Mouse (Mus musculus): Measurements from ENCODE around the gene Atp6v0d1. TPM values are rescaled to one million over a fixed set of nuclear protein-coding genes. Genes with fewer than 3 reads are reported as not detected.
A peak's percentile ranks its signal among the peaks of the same experiment; 100 is the strongest.
"Not testable (repeated sequence)": the region's sequence is repeated elsewhere in the genome, so short reads cannot be mapped to it uniquely, and the experiment has no call there.

Gene Atp6v0d1
- polyA plus RNA-seq, 1 experiment from 2014 or later = 52.7 TPM

DNA sequence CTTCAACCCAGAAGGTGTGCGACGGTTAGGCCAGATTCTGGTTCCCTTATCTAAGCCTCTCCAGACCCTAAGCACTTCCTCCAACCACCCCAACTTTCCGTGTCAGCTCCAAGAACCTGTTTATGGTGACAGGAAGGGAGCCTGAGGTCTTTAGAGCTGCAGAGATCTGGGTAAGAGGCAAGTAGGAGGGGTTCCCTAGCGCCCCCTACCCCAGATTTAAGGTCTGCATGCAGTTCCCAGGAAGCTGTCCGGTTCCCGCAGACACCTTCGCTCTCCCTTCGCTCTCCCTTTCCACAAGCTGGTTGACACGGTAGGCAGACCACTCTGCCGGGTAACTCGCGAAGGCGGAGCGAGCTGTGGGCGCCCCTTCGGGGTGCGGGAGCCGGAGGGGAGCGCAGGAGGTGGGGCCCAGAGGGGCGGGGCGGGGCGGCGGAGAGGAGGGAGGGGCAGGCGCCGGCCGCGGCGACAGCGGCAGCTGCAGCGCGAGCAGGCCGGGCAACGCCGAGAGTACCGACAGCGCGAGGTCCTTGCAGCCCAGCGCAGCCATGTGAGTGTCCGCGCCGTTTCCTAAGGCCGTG, 39.0 kb upstream of the Atp6v0d1 start, which contains the start of gene Ripor1:
Ripor1 (plus strand) TSS at position 452 of the 578 bp plus-strand sequence.
- H3K36me3 ChIP-seq = no peaks in the 10 kb centered on the region
- peaks cover 60% of the 10 kb centered on the region for H3K4me1 ChIP-seq (replicated peaks)
- peak within 1 kb of the TSS; percentile 98 for H3K4me2 ChIP-seq
- H3K27ac ChIP-seq = peak within 1 kb of the TSS; percentile 86
- peak within 1 kb of the TSS; percentile 76 for H3K4me3 ChIP-seq (replicated peaks)
- DNase-seq (peak; percentile 66), ATAC-seq (ENCODE audit: low read depth) (peak; percentile 75)
- WGBS (ENCODE audit: insufficient replicate concordance) = under 1% methylated on average over 36 of the region's 42 CpGs
- H3K9ac ChIP-seq = peak within 1 kb of the TSS; percentile 86
- no peaks in the 10 kb centered on the region for H3K9me3 ChIP-seq (replicated peaks)
- 0 out of 2 replicates have a peak, but pooled peaks cover 5% of the 10 kb centered on the region for H3K27me3 ChIP-seq

DNA sequence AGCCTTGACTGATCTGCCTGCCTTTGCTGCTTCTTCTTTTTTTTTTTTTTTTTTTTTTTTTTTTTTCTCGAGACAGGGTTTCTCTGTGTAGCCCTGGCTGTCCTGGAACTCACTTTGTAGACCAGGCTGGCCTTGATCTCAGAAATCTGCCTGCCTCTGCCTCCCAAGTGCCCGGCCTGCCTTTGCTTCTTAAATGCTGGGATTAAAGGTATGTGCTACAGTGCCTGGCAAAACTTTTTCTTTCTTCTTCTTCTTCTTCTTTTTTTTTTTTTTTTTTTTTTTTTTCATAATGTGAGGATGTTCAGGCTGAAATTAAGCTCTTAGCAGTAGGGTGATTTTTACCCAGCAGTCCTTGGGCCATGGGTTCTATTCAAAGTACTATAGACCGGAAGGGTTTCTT, 36.7 kb upstream of the Atp6v0d1 start:
- ATAC-seq (ENCODE audit: low read depth); DNase-seq; H3K4me2 ChIP-seq; H3K36me3 ChIP-seq; H3K9me3 ChIP-seq (replicated peaks); H3K4me3 ChIP-seq (replicated peaks); H3K27ac ChIP-seq; H3K9ac ChIP-seq; H3K27me3 ChIP-seq: not testable (repeated sequence)
- peaks cover 37% of the 10 kb centered on the region for H3K4me1 ChIP-seq (replicated peaks)
- WGBS (ENCODE audit: insufficient replicate concordance) = 45% methylated on average over 3 of the region's 3 CpGs

DNA sequence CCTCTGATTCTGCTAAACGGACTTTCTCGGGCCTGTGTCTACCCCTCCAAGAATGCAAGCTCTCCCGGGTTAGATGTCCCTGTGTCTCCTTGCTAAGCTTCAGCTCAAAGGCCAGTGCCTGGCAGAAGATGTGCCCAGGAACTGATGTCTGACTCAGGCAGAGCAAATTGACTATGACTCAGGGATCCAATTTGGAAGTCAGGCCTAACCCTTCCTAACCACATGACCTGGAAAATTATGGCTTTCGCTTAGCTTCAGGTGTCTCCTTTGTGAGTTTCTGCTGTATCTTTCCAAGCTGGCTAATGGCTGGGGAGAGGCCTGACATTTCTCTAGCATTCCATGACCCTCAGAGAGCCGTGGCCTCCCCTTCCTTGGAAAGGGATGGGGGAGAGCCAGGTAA, 35.5 kb upstream of the Atp6v0d1 start:
- no peak overlapping the region for H3K9ac ChIP-seq
- no peaks in the 10 kb centered on the region for H3K9me3 ChIP-seq (replicated peaks)
- H3K27ac ChIP-seq = no peak overlapping the region
- H3K27me3 ChIP-seq = 0 out of 2 replicates have a peak, but pooled peaks cover 5% of the 10 kb centered on the region
- H3K4me3 ChIP-seq (replicated peaks) = no peak overlapping the region
- 75% methylated on average over 5 of the region's 5 CpGs for WGBS (ENCODE audit: insufficient replicate concordance)
- peaks cover 33% of the 10 kb centered on the region for H3K4me1 ChIP-seq (replicated peaks)
- H3K4me2 ChIP-seq = no peak overlapping the region
- DNase-seq (no peak), ATAC-seq (ENCODE audit: low read depth) (no peak)
- H3K36me3 ChIP-seq = no peaks in the 10 kb centered on the region

DNA sequence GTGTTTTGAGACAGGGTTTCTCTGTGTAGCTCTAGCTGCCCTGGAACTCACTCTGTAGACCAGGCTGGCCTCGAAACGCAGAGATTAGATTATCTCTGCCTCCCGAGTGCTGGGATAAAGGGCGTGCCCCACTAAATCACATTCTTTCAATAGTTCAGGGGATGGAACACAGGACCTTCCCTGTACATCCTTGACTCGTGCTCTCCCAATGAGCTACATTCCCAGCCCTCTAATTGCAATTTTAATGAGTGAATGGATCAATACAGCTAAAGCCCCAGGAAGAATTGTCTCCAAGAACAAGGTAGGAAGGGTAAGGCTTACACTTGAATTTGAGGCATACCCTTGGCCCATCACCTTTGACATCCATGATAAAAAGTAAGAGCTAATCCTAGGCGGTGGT, 32.9 kb upstream of the Atp6v0d1 start:
- no peaks in the 10 kb centered on the region for H3K9me3 ChIP-seq (replicated peaks)
- H3K4me1 ChIP-seq (replicated peaks) = peaks cover 26% of the 10 kb centered on the region
- DNase-seq (no peak), ATAC-seq (ENCODE audit: low read depth) (no peak)
- no peaks in the 10 kb centered on the region for H3K36me3 ChIP-seq
- no peak overlapping the region for H3K27ac ChIP-seq
- peaks cover 13% of the 10 kb centered on the region for H3K27me3 ChIP-seq
- no peak overlapping the region for H3K4me2 ChIP-seq
- WGBS (ENCODE audit: insufficient replicate concordance) = 48% methylated on average over 6 of the region's 6 CpGs
- H3K9ac ChIP-seq = no peak overlapping the region
- H3K4me3 ChIP-seq (replicated peaks) = no peak overlapping the region

DNA sequence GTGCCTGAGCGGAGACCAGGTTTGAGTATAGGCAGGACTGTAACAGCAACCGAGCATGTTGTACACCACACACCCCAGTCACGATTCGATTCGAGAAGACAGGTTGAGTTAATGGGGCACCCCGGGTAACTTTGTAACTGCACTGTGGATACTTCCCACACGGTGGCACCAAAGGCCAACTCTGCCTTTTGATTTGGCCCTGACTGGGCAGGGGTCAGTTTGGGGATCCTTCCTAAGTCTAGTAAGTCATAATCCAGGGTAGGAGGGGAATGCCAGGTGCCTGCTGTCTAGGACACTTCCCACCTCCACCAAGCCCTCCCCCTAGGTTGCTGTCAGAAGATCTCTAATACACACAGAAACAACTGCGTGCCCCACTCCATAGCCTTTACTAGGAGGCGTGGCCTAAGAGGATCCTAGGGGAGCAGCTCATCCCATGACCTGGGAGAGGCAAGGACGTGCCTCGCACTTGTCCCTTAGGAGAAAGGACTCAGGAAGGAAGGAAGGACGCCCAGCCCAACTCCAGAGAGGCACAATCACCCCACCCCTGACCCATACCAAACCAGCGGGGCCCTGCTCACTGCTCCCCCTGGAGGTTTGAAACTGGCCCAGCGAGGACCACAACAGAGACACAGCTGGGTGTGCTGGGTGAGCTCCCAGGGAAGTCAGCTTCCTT, 30.7 kb upstream of the Atp6v0d1 start:
- no peaks in the 10 kb centered on the region for H3K36me3 ChIP-seq
- H3K27me3 ChIP-seq = peaks cover 13% of the 10 kb centered on the region
- ATAC-seq (ENCODE audit: low read depth) (peak; percentile 79), DNase-seq (peak; percentile 50)
- peak overlapping the region; percentile 60 for H3K4me2 ChIP-seq
- no peaks in the 10 kb centered on the region for H3K9me3 ChIP-seq (replicated peaks)
- H3K4me3 ChIP-seq (replicated peaks) = peak overlapping the region; percentile 37
- H3K9ac ChIP-seq = peak overlapping the region; percentile 10; the same call in 1 of the 2 replicates
- 2% methylated on average over 14 of the region's 14 CpGs for WGBS (ENCODE audit: insufficient replicate concordance)
- no peak overlapping the region for H3K27ac ChIP-seq
- H3K4me1 ChIP-seq (replicated peaks) = peaks cover 26% of the 10 kb centered on the region

DNA sequence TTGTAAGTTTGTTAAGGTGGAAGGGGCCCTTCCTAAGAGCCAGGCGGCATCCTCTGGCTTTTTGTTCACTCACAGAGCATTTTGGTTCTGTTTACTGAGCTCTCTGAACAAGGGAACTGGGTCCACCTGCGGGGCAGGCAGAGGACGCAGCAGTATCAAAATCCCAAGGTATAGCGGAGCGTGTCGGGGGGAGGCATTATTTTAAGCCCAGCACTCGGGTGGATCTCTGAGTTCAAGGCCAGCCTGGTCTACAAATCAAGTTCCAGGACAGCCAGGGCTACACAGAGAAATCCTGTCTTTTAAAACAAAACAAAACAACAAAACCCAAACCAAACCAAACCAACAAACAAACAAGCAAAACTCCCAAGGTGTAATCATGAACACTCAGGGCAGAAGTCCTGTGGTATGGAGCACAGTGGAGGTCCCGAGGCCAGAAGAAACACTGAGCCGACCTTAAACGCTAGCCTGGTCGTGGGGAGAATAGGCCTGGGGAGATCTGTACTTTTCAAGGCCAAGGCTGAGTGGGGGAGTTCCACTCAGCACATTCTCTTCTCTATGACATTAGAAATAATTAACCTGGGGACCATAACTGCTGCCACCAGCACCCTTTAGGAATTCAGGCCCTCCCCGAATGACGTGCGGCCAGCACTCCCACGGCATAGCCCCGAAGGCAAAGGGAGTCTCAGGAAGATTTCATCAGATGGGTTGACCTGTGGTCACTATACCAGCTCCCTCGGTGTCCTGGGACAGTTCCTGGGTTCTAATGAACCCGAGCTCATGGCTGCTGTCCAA, 28.8 kb upstream of the Atp6v0d1 start:
- no peak for DNase-seq
- no peak for ATAC-seq (ENCODE audit: low read depth)

DNA sequence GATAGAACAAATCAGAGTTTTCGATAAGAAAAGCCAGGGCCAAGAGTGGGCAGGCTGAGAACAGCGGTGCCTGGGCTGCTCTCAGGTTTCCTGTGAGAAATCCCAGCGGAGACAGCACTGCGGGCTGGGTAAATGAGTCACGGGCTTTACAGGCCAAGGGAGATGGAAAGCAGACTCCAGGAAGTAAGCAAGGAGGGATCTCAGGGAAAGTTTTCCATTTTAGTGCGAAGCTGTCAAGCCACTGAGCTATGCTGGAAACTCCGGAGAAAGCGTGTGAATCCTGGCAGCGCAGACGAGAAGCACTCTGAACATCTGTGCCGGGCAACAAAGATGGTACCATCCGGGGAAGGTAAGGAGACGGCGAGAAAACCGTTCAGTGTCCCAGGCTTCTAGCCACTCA, 28.0 kb upstream of the Atp6v0d1 start:
- DNase-seq (no peak), ATAC-seq (ENCODE audit: low read depth) (no peak)
- H3K9ac ChIP-seq = no peak overlapping the region
- H3K4me2 ChIP-seq = no peak overlapping the region
- WGBS (ENCODE audit: insufficient replicate concordance) = 30% methylated on average over 15 of the region's 15 CpGs
- no peaks in the 10 kb centered on the region for H3K36me3 ChIP-seq
- peaks cover 26% of the 10 kb centered on the region for H3K4me1 ChIP-seq (replicated peaks)
- H3K27me3 ChIP-seq = peaks cover 13% of the 10 kb centered on the region
- no peaks in the 10 kb centered on the region for H3K9me3 ChIP-seq (replicated peaks)
- no peak overlapping the region for H3K4me3 ChIP-seq (replicated peaks)
- H3K27ac ChIP-seq = no peak overlapping the region

More for the DNA sequence above, 28.8 kb upstream of the Atp6v0d1 start:
- Histone ChIP-seq H3K27ac (no peak overlapping the region), H3K4me2 (no peak overlapping the region), H3K9me3 (replicated peaks) (no peaks in the 10 kb centered on the region), H3K4me1 (replicated peaks) (peaks cover 26% of the 10 kb centered on the region), H3K4me3 (replicated peaks) (no peak overlapping the region), H3K9ac (no peak overlapping the region), H3K36me3 (no peaks in the 10 kb centered on the region), H3K27me3 (peaks cover 13% of the 10 kb centered on the region)
- WGBS (ENCODE audit: insufficient replicate concordance) = 66% methylated on average over 18 of the region's 18 CpGs

DNA sequence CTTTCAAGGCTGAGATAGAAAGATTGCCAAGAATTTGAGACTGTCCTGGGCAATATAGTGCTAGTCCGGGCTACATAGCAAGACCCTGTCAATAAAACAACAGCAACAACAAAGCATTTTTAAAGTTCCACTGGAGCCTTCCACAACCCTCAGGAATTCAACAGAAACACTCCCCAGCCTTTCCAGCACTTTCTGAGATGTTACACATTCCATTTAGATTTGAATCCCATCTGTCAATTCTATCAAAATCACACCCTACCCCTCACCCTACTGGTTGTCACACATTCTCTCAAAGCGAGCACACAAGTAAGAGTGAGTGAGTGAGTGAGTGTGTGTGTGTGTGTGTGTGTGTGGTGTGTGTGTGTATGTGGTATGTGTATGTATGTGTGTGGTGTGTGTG, 26.6 kb upstream of the Atp6v0d1 start:
- ATAC-seq (ENCODE audit: low read depth) = no peak
- WGBS (ENCODE audit: insufficient replicate concordance) = 65% methylated on average over 2 of the region's 2 CpGs

DNA sequence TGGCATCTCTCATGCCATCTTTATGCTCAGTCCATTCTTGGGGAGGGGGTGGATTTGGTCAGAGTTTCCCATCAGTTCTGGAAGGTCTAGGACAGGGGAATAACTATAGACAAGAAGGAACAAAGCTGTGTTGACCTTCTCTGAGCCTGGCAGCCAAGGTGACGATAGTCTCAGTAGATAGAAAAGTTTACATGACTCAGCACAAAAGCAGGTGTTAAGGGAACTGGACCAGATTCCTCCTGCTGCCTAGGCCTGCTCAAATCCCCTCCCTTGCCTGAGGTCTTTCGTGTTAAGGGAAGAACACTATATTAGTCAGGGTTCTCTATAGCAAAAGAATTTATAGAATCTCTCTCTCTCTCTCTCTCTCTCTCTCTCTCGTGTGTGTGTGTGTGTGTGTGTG, 13.9 kb upstream of the Atp6v0d1 start:
- WGBS (ENCODE audit: insufficient replicate concordance) = 42% methylated on average over 3 of the region's 3 CpGs
- Histone ChIP-seq H3K36me3 (no peaks in the 10 kb centered on the region), H3K4me2 (no peak overlapping the region), H3K4me1 (replicated peaks) (no peaks in the 10 kb centered on the region), H3K27ac (no peak overlapping the region), H3K9ac (no peak overlapping the region), H3K27me3 (no peaks in the 10 kb centered on the region), H3K9me3 (replicated peaks) (no peaks in the 10 kb centered on the region), H3K4me3 (replicated peaks) (no peak overlapping the region)
- ATAC-seq (ENCODE audit: low read depth) (no peak), DNase-seq (no peak)

More for the DNA sequence above, 26.6 kb upstream of the Atp6v0d1 start:
- Histone ChIP-seq H3K4me3 (replicated peaks) (no peak overlapping the region), H3K9ac (no peak overlapping the region), H3K27ac (no peak overlapping the region), H3K9me3 (replicated peaks) (no peaks in the 10 kb centered on the region), H3K27me3 (peaks cover 13% of the 10 kb centered on the region), H3K36me3 (no peaks in the 10 kb centered on the region), H3K4me2 (no peak overlapping the region), H3K4me1 (replicated peaks) (peaks cover 26% of the 10 kb centered on the region)
- no peak for DNase-seq

DNA sequence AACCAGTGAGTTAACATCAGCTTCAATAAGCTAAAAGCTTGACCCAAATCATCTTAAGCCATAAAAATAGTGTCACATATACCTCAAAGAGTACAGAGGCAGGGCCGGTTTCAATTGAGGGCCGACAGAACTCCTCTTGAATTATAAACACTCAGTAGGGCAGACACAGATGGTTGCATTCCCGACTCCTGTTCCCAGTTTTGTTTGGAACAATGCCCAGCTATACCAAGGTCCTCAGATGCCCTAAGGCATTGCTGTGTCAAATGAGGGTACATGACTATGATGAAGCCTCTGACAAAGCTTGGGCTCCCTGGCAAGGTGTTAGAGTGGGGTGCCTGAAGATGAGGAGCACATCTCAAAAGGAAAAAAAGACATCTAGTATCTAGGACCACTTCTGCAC, 9.7 kb upstream of the Atp6v0d1 start:
- Histone ChIP-seq H3K36me3 (no peaks in the 10 kb centered on the region), H3K27ac (no peak overlapping the region), H3K9me3 (replicated peaks) (no peaks in the 10 kb centered on the region), H3K27me3 (no peaks in the 10 kb centered on the region), H3K4me1 (replicated peaks) (no peaks in the 10 kb centered on the region), H3K4me2 (no peak overlapping the region), H3K9ac (no peak overlapping the region), H3K4me3 (replicated peaks) (no peak overlapping the region)
- 66% methylated on average over 3 of the region's 3 CpGs for WGBS (ENCODE audit: insufficient replicate concordance)
- ATAC-seq (ENCODE audit: low read depth) = no peak
- DNase-seq = no peak

DNA sequence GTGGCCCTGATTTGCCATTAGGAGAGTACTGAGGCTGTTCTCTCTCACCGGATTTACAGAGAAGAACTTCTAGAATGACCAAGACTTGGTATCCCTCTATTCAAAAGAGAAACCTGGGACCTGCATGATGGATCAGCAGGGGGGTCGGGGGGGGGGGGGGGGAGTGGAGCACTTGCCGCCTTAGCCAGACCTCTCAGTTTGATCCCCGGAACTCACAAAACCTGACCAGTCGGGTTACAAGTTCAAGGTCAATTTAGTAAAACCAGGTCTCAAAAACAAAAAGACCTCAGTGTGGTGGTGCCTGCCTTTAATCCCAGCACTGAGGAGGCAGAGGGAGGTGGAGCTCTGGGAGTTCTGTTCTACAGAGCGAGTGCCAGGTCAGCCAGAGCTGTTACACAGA, 8.9 kb upstream of the Atp6v0d1 start:
- DNase-seq (no peak), ATAC-seq (ENCODE audit: low read depth) (no peak)
- Histone ChIP-seq H3K27me3 (no peaks in the 10 kb centered on the region), H3K27ac (no peak overlapping the region), H3K9ac (no peak overlapping the region), H3K36me3 (no peaks in the 10 kb centered on the region), H3K9me3 (replicated peaks) (no peaks in the 10 kb centered on the region), H3K4me2 (no peak overlapping the region), H3K4me3 (replicated peaks) (no peak overlapping the region), H3K4me1 (replicated peaks) (no peaks in the 10 kb centered on the region)
- 45% methylated on average over 6 of the region's 6 CpGs for WGBS (ENCODE audit: insufficient replicate concordance)

All from liver, embryonic 13.5 days (tissue).